Mouse (Mus musculus) intestine, embryonic 14.5 days (tissue): ENCODE measurements at regions not wholly inside any gene's neighbourhood (a gene's known extent, or its start where the extent isn't known, plus 50 kb on each side); places are given as distances from the start of the nearest gene placed in this dataset.

Source experiments
- ATAC-seq: fragments of 200-750 bp; cut with Nextera tagmentation; replicated peaks from 2 replicates; pipeline ENCODE4 v1.8.0; 2017; ENCODE audit warnings: low read depth, moderate number of reproducible peaks, moderate TSS enrichment, moderate library complexity; ENCODE audit not compliant: low FRiP score, low TSS enrichment
- DNase-seq: peaks from one replicate; pipeline ENCODE4 v3.0.0-alpha.2; 2018; ENCODE audit warnings: low spot score
- H3K27ac ChIP-seq: fragments of 300-500 bp; sonication (generic); 2 replicates; pipeline ENCODE4 v1.5.1; 2014; ENCODE audit warnings: low read depth, mild to moderate bottlenecking, control low read depth
- H3K27me3 ChIP-seq: fragments of 300-500 bp; sonication (generic); replicated peaks from 2 replicates; pipeline ENCODE4 v1.6.1; 2014; ENCODE audit warnings: low read length, control low read depth; ENCODE audit not compliant: control insufficient read depth, insufficient read depth
- H3K36me3 ChIP-seq: fragments of 300-500 bp; sonication (generic); 2 replicates; pipeline ENCODE4 v1.6.1; 2014; ENCODE audit warnings: low read length, control low read depth; ENCODE audit not compliant: control insufficient read depth, insufficient read depth
- H3K4me1 ChIP-seq: fragments of 300-500 bp; sonication (generic); replicated peaks from 2 replicates; pipeline ENCODE4 v1.6.1; 2014; ENCODE audit warnings: low read length, control low read depth, mixed read lengths; ENCODE audit not compliant: control insufficient read depth, insufficient read depth
- H3K4me2 ChIP-seq: fragments of 300-500 bp; sonication (generic); 2 replicates; pipeline ENCODE4 v1.6.1; 2014; ENCODE audit warnings: low read length
- H3K4me3 ChIP-seq: fragments of 300-500 bp; sonication (generic); 2 replicates; pipeline ENCODE4 v1.5.1; 2014; ENCODE audit warnings: low read depth, low read length, control low read depth, mixed read lengths
- H3K9ac ChIP-seq: fragments of 300-500 bp; sonication (generic); 2 replicates; pipeline ENCODE4 v1.6.1; 2014; ENCODE audit warnings: mild to moderate bottlenecking, low read length
- H3K9me3 ChIP-seq: fragments of 300-500 bp; sonication (generic); 2 replicates; pipeline ENCODE4 v1.6.1; 2016; ENCODE audit warnings: low read length, control low read depth; ENCODE audit not compliant: control insufficient read depth
- WGBS: fragments of 180-500 bp; shearing (Covaris S2); extraction: QIAGEN DNeasy Blood & Tissue Kit; methylation state at CpG from one replicate; pipeline ENCODE4 v1.1.7; 2014; 5-methylcytosine and 5-hydroxymethylcytosine counted together

DNA sequence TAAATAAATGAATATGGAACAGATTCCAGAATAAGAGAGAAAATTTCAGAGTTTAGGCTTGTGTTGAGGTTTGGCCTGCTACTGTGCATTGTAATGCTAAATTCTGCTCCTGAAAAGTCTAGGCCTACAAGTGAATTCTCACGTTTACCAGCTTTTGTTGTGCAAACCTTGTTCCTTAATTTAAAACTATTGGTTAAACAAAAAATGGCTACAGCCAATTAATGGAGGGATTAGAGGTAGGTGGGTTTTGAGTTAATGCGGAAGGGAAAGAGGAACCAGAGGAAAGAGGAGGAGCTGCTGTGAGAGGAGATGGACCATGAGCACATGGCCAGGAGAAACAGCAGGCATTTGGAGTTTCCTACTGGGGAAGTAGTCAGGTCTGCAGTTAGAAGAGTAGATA, 79.1 kb upstream of the Tle4 start:
- Histone ChIP-seq H3K4me3 (no peak overlapping the region), H3K9me3 (no peaks in the 10 kb centered on the region), H3K27ac (no peak overlapping the region), H3K9ac (no peak overlapping the region), H3K36me3 (no peaks in the 10 kb centered on the region), H3K27me3 (no peaks in the 10 kb centered on the region), H3K4me1 (no peaks in the 10 kb centered on the region; the same call in 1 of the 2 replicates), H3K4me2 (no peak overlapping the region)
- DNase-seq, result no peak
- 78% methylated on average over 2 of the region's 2 CpGs for WGBS
- no peak for ATAC-seq

DNA sequence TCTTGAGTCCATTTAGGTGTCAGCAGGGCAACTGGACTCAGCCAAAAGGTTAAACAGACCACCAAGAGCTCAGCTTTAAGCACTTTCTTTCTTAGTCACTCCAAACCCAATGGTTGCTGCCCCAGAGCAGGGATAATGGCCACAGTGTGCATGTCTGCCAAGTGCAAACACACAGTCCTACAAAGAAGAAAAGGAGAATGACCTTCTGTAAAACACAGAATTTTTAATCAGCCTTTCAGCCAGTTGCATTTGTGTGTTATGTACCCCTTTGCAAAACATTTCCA, 72.9 kb upstream of the Tle4 start:
- Histone ChIP-seq H3K9me3 (no peaks in the 10 kb centered on the region), H3K4me3 (no peak overlapping the region), H3K27me3 (no peaks in the 10 kb centered on the region), H3K27ac (no peak overlapping the region), H3K4me1 (peaks cover 4% of the 10 kb centered on the region; the same call in 1 of the 2 replicates), H3K4me2 (no peak overlapping the region), H3K36me3 (no peaks in the 10 kb centered on the region), H3K9ac (no peak overlapping the region)
- no peak for ATAC-seq
- DNase-seq, result no peak

DNA sequence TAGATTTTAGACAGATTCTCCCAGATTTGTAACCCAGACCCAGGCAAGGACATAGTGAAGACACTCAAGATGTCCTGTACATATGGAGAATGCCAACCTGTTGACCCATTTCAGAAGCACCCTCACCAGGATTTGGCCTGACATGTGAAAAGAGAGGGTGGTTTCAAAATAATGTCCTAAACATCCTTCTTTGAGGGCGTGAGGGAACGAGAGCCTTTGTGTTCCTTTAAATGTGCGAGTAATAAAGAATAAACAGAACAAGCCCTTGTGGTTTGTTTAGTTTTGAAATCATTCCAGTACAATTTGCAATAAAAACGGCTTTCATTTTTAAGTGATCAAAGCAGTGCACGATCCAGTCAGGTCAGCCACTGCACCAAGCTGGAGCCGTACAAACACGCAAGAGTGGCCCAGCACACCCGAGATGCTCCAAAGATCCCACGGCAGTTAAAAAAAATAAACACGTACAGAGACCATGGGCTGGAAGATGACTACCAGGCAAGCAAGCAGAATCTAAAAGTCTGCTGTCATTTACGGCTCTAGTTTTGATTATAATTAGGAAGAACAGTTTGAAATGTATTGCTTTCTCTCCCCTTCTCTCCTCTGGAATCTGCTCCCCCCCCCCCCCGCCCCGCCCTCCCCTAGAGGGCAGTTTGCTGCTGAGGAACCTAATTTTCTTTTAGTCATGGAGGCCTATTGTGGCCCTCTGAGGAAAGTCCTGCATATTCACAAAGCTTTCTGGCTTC, 72.4 kb upstream of the Tle4 start:
- no peak for ATAC-seq
- H3K4me2 ChIP-seq, result peak overlapping the region; percentile 26
- no peak overlapping the region for H3K4me3 ChIP-seq
- no peak overlapping the region for H3K27ac ChIP-seq
- 29% methylated on average over 13 of the region's 13 CpGs for WGBS
- H3K27me3 ChIP-seq, result no peaks in the 10 kb centered on the region
- no peaks in the 10 kb centered on the region for H3K9me3 ChIP-seq
- no peaks in the 10 kb centered on the region for H3K36me3 ChIP-seq
- peaks cover 4% of the 10 kb centered on the region; the same call in 1 of the 2 replicates for H3K4me1 ChIP-seq
- no peak for DNase-seq
- H3K9ac ChIP-seq, result no peak overlapping the region

DNA sequence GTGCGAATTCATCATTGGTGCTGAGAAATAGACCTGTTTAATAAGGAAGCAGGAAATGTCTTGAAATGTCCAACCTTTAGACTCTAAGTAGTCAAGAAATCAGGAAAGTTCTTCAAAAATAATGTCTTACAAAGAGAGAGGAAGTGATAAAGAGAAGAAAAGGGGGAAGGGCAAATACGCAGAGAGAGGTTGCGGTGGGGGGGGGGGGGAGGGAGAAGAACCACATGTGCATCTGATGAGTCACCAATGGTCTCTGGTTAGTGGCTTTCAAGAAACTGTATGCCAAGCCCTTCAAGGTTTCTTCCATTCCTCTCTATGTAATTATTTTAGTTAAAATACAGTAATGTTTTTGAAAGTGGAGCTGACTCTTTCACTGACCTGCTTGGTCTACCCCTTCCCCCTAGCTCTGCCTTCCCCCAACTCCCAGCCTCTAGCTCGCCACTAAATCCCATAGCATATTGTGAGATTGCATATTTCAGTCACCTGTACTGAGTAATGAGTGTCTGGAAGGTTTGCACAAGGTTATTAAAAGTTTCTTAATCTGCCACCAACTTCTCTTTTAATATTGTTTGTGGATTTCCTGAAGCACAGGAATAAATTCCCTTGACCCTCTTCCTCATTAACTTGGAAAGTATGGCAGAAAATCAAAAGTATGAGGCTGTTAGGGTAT, 70.8 kb upstream of the Tle4 start:
- WGBS, result 75% methylated on average over 4 of the region's 4 CpGs
- no peak overlapping the region for H3K9ac ChIP-seq
- H3K4me2 ChIP-seq, result no peak overlapping the region
- H3K4me3 ChIP-seq, result no peak overlapping the region
- H3K36me3 ChIP-seq, result no peaks in the 10 kb centered on the region
- ATAC-seq, result no peak
- H3K9me3 ChIP-seq, result no peaks in the 10 kb centered on the region
- H3K27ac ChIP-seq, result no peak overlapping the region
- peaks cover 4% of the 10 kb centered on the region; the same call in 1 of the 2 replicates for H3K4me1 ChIP-seq
- no peaks in the 10 kb centered on the region for H3K27me3 ChIP-seq
- DNase-seq, result no peak

DNA sequence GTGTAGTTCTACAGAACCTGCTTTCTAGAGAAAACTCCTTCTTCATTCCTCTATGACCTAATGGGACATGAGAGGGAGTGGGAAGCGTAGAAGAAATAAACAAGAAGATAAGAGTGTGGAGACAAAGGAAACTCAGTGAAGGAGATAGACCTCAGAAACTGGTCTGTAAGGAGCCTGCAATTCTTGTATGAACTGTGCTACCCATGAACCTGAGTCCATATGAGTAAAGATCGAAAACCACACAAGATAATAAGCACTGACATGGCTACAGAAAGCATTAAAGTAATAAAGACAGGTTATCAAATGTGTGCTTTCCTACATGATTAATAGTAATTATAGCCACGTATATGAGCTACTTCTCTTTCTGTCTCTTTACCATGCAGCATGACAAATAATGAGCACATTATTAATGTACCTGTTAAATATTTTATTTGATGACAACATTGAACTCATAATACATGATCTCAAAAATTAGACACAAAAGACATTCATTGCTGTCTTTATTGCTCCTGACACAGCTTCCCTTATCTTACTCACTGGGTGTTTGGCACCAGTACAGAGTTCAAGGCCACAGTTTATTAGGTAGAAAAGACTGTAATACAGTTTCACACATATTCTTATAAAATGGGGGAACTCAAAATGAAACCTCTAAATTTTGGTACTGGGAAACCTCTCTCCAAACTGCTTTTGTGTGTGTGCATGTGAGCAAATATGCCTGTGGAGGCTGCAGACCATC, 67.0 kb upstream of the Tle4 start:
- 72% methylated on average over 3 of the region's 3 CpGs for WGBS
- H3K4me2 ChIP-seq, result no peak overlapping the region
- ATAC-seq, result no peak
- H3K4me1 ChIP-seq, result no peaks in the 10 kb centered on the region
- no peaks in the 10 kb centered on the region for H3K9me3 ChIP-seq
- no peak overlapping the region for H3K9ac ChIP-seq
- DNase-seq, result no peak
- H3K27me3 ChIP-seq, result no peaks in the 10 kb centered on the region
- no peak overlapping the region for H3K4me3 ChIP-seq
- no peaks in the 10 kb centered on the region for H3K36me3 ChIP-seq
- no peak overlapping the region for H3K27ac ChIP-seq

DNA sequence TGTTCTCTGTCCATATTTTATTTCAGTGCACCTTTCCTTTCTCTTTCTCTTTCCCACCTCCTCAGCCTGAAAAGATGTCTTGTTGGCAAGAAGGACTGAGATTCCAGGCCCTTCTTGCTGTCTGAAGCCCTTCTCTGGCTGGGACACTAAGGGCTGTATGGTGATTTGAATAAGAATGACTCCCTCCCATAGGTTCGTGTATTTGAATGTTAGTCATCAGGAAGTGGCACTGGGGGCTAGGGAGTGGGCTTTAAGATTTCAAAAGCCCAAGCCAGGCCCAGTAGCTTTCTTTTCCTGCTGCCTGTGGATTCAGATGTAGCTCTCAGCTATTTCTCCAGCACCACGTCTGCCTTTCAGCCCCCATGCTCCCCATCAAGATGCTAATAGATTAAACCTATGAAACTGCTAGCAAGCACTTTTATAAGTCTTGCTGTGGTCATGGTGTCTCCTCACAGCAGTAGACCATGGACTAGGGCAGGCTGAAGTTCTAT, 66.3 kb upstream of the Tle4 start:
- no peaks in the 10 kb centered on the region for H3K9me3 ChIP-seq
- no peak for ATAC-seq
- H3K36me3 ChIP-seq, result no peaks in the 10 kb centered on the region
- WGBS, result 70% methylated on average over 2 of the region's 2 CpGs
- H3K27me3 ChIP-seq, result no peaks in the 10 kb centered on the region
- no peaks in the 10 kb centered on the region for H3K4me1 ChIP-seq
- H3K27ac ChIP-seq, result no peak overlapping the region
- no peak overlapping the region for H3K4me2 ChIP-seq
- no peak overlapping the region for H3K9ac ChIP-seq
- no peak for DNase-seq
- H3K4me3 ChIP-seq, result no peak overlapping the region

DNA sequence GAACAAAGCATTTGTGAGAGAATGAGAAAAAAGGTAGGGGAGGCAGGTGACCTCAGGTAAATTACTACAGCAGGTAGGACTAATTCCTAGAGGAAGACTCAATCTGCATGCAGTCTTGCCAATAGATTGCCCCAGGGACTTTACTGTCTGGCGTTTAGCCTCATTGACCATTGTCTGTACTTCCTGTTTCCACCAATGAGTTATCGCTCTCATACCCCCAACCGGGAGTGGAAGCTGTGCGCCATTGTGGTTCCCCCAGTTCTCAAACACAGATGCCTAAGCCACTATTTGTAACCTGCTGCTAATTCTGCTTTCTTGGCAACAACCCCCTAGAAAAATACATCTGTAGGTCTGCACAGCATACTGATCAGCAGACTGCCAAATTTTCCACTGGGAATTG, 65.5 kb upstream of the Tle4 start:
- no peak overlapping the region for H3K9ac ChIP-seq
- no peaks in the 10 kb centered on the region for H3K36me3 ChIP-seq
- H3K4me3 ChIP-seq, result no peak overlapping the region
- H3K4me2 ChIP-seq, result no peak overlapping the region
- H3K27me3 ChIP-seq, result no peaks in the 10 kb centered on the region
- no peaks in the 10 kb centered on the region for H3K4me1 ChIP-seq
- no peak overlapping the region for H3K27ac ChIP-seq
- 88% methylated on average over 4 of the region's 4 CpGs for WGBS
- DNase-seq (no peak), ATAC-seq (no peak)
- no peaks in the 10 kb centered on the region for H3K9me3 ChIP-seq

DNA sequence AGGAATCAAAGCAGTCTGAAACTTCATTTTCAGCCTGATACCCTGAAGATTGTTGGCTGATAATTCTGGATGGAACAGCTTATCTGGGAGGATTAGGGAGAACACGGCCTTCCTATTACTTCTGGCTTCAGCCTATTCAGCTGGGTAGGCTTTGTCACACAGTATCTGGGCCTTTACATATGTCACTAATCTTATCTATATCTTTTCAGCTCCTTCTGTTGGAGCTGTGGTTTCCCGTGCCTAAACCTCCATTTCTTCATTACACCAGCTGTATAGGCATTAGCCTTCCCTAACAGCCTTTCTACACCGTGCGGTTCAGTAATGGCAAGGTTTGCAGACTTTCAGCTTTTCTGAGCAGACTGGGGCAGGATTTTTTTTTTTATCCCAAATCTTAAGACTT, 61.9 kb upstream of the Tle4 start:
- Histone ChIP-seq H3K9ac (no peak overlapping the region), H3K27ac (no peak overlapping the region), H3K4me2 (no peak overlapping the region), H3K4me1 (no peaks in the 10 kb centered on the region), H3K27me3 (no peaks in the 10 kb centered on the region), H3K9me3 (no peaks in the 10 kb centered on the region), H3K4me3 (no peak overlapping the region), H3K36me3 (no peaks in the 10 kb centered on the region)
- 77% methylated on average over 4 of the region's 4 CpGs for WGBS
- ATAC-seq, result no peak
- no peak for DNase-seq
